13 mouse cellular contexts compared by ENCODE assay signal in genomic region chr3:139842988-139843605, GRCm38 (mm10).
"Had no signal": no experiment of that assay in that cellular context is flagged by ENCODE, and none has a peak within 500 bp of the region (broad histone marks: within the 10 kb centered on the region; RNA-seq: fewer than 3 reads in every experiment).

No protein-coding gene starts in this region.

- H3K27ac ChIP-seq: kidney, embryonic 15.5 days; limb, embryonic 15.5 days; liver, embryonic 12.5 days; macrophage; midbrain, embryonic 12.5 days; neural tube, embryonic 15.5 days; stomach, postnatal 0 days had no signal

- ATAC-seq: liver, embryonic 12.5 days had no signal

- H3K4me1 ChIP-seq: kidney, embryonic 15.5 days; limb, embryonic 15.5 days; liver, embryonic 12.5 days; midbrain, embryonic 12.5 days; neural tube, embryonic 15.5 days had no signal

- H3K9me3 ChIP-seq: kidney, embryonic 15.5 days; limb, embryonic 15.5 days; liver, embryonic 12.5 days; megakaryocyte, embryonic 14.5 days; midbrain, embryonic 12.5 days; neural tube, embryonic 15.5 days had no signal

- DNase-seq: kidney, postnatal 14 days; lung, embryonic 14.5 days; lung, postnatal 10 days; right cerebral cortex, adult 18-20 months; thymus, postnatal 4 days had no signal

- H3K9ac ChIP-seq: kidney, embryonic 15.5 days; limb, embryonic 15.5 days; liver, embryonic 12.5 days; lung, embryonic 14.5 days; midbrain, embryonic 12.5 days; neural tube, embryonic 15.5 days had no signal

- H3K27me3 ChIP-seq: kidney, embryonic 15.5 days; limb, embryonic 15.5 days; liver, embryonic 12.5 days; megakaryocyte, embryonic 14.5 days; midbrain, embryonic 12.5 days; neural tube, embryonic 15.5 days had no signal

- H3K36me3 ChIP-seq: kidney, embryonic 15.5 days; limb, embryonic 15.5 days; liver, embryonic 12.5 days; midbrain, embryonic 12.5 days; neural tube, embryonic 15.5 days had no signal

- H3K4me2 ChIP-seq: kidney, embryonic 15.5 days; limb, embryonic 15.5 days; liver, embryonic 12.5 days; lung, embryonic 14.5 days; midbrain, embryonic 12.5 days; neural tube, embryonic 15.5 days had no signal

- H3K4me3 ChIP-seq: kidney, embryonic 15.5 days; limb, embryonic 15.5 days; liver, embryonic 12.5 days; megakaryocyte, embryonic 14.5 days; midbrain, embryonic 12.5 days; neural tube, embryonic 15.5 days had no signal
